Mouse (Mus musculus) adrenal gland, adult 8-10 months (tissue): ENCODE data around the gene Wfikkn2. TPM values are rescaled to one million over a fixed set of nuclear protein-coding genes. Genes with fewer than 3 reads are reported as not detected.
"Not testable (repeated sequence)": the region's sequence is repeated elsewhere in the genome, so short reads cannot be mapped to it uniquely, and the experiment has no call there.

Experiments
- DNase-seq: peaks from one replicate; pipeline ENCODE4 v3.0.0; 2022
- total RNA-seq, 4 experiments: library from RNA; stranded (reverse); gene quantifications; 2 replicates each; pipeline ENCODE4 v1.2.4; 2022

Wfikkn2 gene
- total RNA-seq, result 1 to 10 TPM in 2 of 4 experiments, under 1 TPM in 2; 0.26 to 2.2 (median 0.97) TPM

- DNase-seq, result no peak
Measured at GRCm38 (mm10) chr11:94245955-94246788, at the start of gene Wfikkn2. TSS of gene Wfikkn2 (minus strand) at chr11:94246005.

- no peak for DNase-seq
Measured at GRCm38 (mm10) chr11:94294996-94295845, 49.4 kb upstream of the Wfikkn2 start.

GRCm38 (mm10) chr11:94290062-94290740 lies 44.4 kb upstream of the Wfikkn2 start:
- DNase-seq, result no peak

- no peak for DNase-seq
Measured at GRCm38 (mm10) chr11:94287105-94287504, 41.3 kb upstream of the Wfikkn2 start.

GRCm38 (mm10) chr11:94285886-94286574 lies 40.2 kb upstream of the Wfikkn2 start:
- no peak for DNase-seq

- DNase-seq, result no peak
Measured at GRCm38 (mm10) chr11:94283536-94284099, 37.8 kb upstream of the Wfikkn2 start.

GRCm38 (mm10) chr11:94282291-94282690 lies 36.5 kb upstream of the Wfikkn2 start:
- no peak for DNase-seq

- no peak for DNase-seq
Measured at GRCm38 (mm10) chr11:94281199-94282181, 35.7 kb upstream of the Wfikkn2 start, which contains the start of gene Gm21885. TSS of gene Gm21885 (plus strand) at chr11:94281873.

GRCm38 (mm10) chr11:94276869-94277337 lies 31.1 kb upstream of the Wfikkn2 start:
- peak; percentile 85 for DNase-seq

GRCm38 (mm10) chr11:94275686-94276085 lies 29.9 kb upstream of the Wfikkn2 start:
- no peak for DNase-seq

GRCm38 (mm10) chr11:94275226-94275625 lies 29.4 kb upstream of the Wfikkn2 start:
- no peak for DNase-seq

GRCm38 (mm10) chr11:94274206-94274867 lies 28.5 kb upstream of the Wfikkn2 start:
- DNase-seq, result no peak

GRCm38 (mm10) chr11:94272960-94273927 lies 27.4 kb upstream of the Wfikkn2 start:
- no peak for DNase-seq

GRCm38 (mm10) chr11:94271015-94271414 lies 25.2 kb upstream of the Wfikkn2 start:
- DNase-seq, result no peak

- no peak for DNase-seq
Measured at GRCm38 (mm10) chr11:94269906-94270305, 24.1 kb upstream of the Wfikkn2 start.

GRCm38 (mm10) chr11:94268761-94269160 lies 23.0 kb upstream of the Wfikkn2 start:
- no peak for DNase-seq

GRCm38 (mm10) chr11:94266155-94266554 lies 20.4 kb upstream of the Wfikkn2 start:
- DNase-seq, result not testable (repeated sequence)

GRCm38 (mm10) chr11:94265134-94265785 lies 19.5 kb upstream of the Wfikkn2 start:
- peak; percentile 40 for DNase-seq
